Mouse (Mus musculus): ENCODE results near the gene Rsf1. TPM values are rescaled to one million over a fixed set of nuclear protein-coding genes. Genes with fewer than 3 reads are reported as not detected.

The Rsf1 gene
- total RNA-seq (2014; rRNA removed), result 19.7 and 27.8 TPM in 2 replicates
- polyA plus RNA-seq (2015; fragmentation: Nextera tagmentation; extraction: Ambion mirVana), result 13.7 and 22.1 TPM in 2 replicates

DNA sequence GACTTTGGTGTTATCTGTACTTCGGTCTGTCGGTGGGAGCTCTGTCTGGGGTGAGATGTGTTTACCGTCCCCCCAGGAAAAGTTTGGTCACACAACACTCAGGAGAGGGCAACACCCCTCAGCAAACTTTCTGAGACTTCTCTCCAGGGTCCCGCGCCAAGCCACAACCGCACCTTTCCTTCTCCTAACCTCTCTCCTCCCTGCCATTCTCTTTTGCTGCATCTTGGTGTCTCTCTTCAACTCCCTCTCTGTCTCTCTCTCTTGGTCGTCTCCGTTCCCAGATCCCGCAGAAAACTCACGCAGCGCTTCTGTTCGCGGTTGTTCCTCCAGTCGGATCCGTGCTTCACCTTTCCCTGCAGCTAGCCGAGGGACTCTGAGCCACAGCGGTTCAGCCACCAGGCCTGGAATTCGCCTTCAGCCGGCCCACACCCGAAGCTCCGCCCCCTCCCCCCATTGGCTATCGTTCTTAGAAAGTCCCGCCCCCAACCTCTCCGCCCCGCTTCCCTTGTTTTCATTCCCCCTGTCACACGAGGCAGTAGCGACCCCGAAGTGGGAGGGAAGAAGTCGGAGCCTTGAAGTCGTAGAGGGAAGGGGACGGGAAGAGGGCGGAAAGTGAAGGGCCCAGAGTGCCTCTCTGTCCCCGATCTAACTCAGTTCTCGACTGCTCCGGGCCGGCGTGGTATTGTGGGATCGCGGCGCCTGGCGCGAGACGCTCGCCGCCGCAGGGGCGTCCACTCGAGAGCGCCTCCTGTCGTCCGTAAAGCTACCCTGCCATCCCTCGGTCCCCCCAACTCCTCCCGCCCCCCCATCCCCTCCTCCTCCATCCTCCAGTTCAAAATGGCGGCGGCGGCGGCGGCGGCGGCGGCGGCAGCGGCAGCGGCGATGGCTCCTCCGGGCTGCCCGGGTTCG lies at the start of gene Rsf1, which contains the start of gene Aamdc:
Gene Rsf1 (plus strand): TSS at position 823 of the 909 bp plus-strand sequence.
Gene Aamdc (minus strand): TSS at position 431 of the 909 bp plus-strand sequence.
- WGBS, result 2% methylated on average over 53 of the region's 68 CpGs
- Histone ChIP-seq H3K9ac (peak within 1 kb of the TSS; percentile 99), H3K9me3 (ENCODE audit: low read length) (no peaks in the 10 kb centered on the region), H3K4me1 (ENCODE audit: insufficient read depth) (peaks cover 7% of the 10 kb centered on the region; the same call in 1 of the 2 replicates), H3K4me3 (ENCODE audit: low read depth, low read length) (peak within 1 kb of the TSS; percentile 99), H3K36me3 (ENCODE audit: insufficient read depth) (no peaks in the 10 kb centered on the region), H3K27ac (ENCODE audit: low read depth, low read length) (peak within 1 kb of the TSS; percentile 98), H3K4me2 (ENCODE audit: low read depth) (peak within 1 kb of the TSS; percentile 64), H3K27me3 (ENCODE audit: insufficient read depth, low read length) (no peaks in the 10 kb centered on the region)
- peak; percentile 97 for DNase-seq
- peak; percentile 81 for TF ChIP-seq CTCF (IDR thresholded peaks at IDR 0.05; ENCODE audit: low read depth)
- peak; percentile 97 for ATAC-seq

DNA sequence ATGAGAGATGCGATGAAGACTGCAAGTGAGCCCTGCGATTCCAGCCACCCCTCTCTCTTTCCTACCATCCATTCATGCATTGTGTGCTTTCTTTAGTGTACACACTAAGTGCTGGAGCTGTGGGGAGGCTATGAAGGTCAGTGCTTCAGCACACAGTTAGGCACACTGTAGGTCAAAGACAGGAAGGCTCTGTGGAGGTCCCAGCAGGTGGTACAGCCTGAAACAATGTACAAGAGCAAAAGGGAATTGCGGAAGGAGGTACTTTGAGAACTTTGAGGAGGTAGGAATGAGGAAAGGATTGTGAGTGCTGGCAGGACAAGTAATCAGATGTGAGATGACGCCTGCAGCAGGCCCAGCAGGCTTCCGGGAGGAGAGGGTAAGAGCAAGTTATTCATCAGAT lies 44.2 kb upstream of the Rsf1 start:
- Histone ChIP-seq H3K27me3 (ENCODE audit: insufficient read depth, low read length) (no peaks in the 10 kb centered on the region), H3K4me2 (ENCODE audit: low read depth) (no peak overlapping the region), H3K4me1 (ENCODE audit: insufficient read depth) (no peaks in the 10 kb centered on the region), H3K27ac (ENCODE audit: low read depth, low read length) (no peak overlapping the region), H3K9ac (no peak overlapping the region), H3K4me3 (ENCODE audit: low read depth, low read length) (no peak overlapping the region), H3K36me3 (ENCODE audit: insufficient read depth) (peaks cover 70% of the 10 kb centered on the region), H3K9me3 (ENCODE audit: low read length) (no peaks in the 10 kb centered on the region)
- DNase-seq, result no peak
- TF ChIP-seq CTCF (IDR thresholded peaks at IDR 0.05; ENCODE audit: low read depth), result no peak
- 80% methylated on average over 5 of the region's 5 CpGs for WGBS
- ATAC-seq, result no peak

DNA sequence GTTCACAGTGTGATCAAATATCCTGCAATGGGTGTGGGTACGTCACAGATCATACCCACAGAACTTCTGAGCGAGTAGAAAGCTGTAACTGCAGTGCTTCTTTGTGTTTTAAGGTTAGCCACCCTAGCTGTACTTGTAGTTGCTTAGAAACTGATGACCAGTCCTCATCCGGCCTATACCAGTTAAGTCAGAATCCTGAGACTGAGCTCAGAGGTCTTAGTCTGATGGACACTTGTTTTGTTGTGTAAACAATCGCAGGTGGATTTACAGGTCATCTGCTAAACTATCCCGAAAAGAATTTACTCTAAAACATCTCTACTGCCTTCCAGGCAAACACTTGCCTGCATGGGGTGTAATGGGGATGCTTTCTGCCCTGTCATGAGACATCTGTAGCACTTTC lies 43.1 kb upstream of the Rsf1 start:
- no peaks in the 10 kb centered on the region for H3K4me1 ChIP-seq (ENCODE audit: insufficient read depth)
- H3K27ac ChIP-seq (ENCODE audit: low read depth, low read length), result no peak overlapping the region
- 91% methylated on average over 5 of the region's 5 CpGs for WGBS
- H3K9ac ChIP-seq, result no peak overlapping the region
- no peak overlapping the region for H3K4me3 ChIP-seq (ENCODE audit: low read depth, low read length)
- H3K4me2 ChIP-seq (ENCODE audit: low read depth), result no peak overlapping the region
- no peaks in the 10 kb centered on the region for H3K9me3 ChIP-seq (ENCODE audit: low read length)
- H3K36me3 ChIP-seq (ENCODE audit: insufficient read depth), result peaks cover 70% of the 10 kb centered on the region
- DNase-seq (no peak), ATAC-seq (no peak)
- no peak for TF ChIP-seq CTCF (IDR thresholded peaks at IDR 0.05; ENCODE audit: low read depth)
- no peaks in the 10 kb centered on the region for H3K27me3 ChIP-seq (ENCODE audit: insufficient read depth, low read length)

DNA sequence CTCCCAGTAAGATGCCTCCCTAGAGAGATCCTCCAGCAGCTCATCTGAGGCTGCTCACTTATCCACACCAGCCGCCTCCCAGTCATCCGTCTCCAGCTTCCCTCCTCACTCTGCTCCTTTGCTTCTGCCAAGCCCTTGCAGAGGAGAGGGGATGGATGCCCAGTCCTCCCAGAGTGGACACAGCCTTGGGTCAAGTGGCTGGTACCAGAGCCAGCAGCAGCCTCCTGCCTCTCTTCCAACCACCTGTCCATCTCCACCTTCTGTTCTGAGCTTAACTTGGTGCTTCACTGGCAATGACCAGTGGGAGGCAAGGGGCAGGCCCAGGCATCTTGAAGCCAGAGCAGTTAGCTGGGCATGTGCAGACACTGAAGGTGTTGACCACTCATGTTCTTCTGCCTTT lies 33.2 kb upstream of the Rsf1 start:
- TF ChIP-seq CTCF (IDR thresholded peaks at IDR 0.05; ENCODE audit: low read depth), result no peak
- Histone ChIP-seq H3K4me1 (ENCODE audit: insufficient read depth) (no peaks in the 10 kb centered on the region), H3K36me3 (ENCODE audit: insufficient read depth) (peaks cover 24% of the 10 kb centered on the region), H3K27me3 (ENCODE audit: insufficient read depth, low read length) (no peaks in the 10 kb centered on the region), H3K27ac (ENCODE audit: low read depth, low read length) (no peak overlapping the region), H3K4me2 (ENCODE audit: low read depth) (no peak overlapping the region), H3K4me3 (ENCODE audit: low read depth, low read length) (no peak overlapping the region), H3K9me3 (ENCODE audit: low read length) (no peaks in the 10 kb centered on the region), H3K9ac (no peak overlapping the region)
- ATAC-seq (no peak), DNase-seq (no peak)
- 87% methylated on average over 2 of the region's 2 CpGs for WGBS

DNA sequence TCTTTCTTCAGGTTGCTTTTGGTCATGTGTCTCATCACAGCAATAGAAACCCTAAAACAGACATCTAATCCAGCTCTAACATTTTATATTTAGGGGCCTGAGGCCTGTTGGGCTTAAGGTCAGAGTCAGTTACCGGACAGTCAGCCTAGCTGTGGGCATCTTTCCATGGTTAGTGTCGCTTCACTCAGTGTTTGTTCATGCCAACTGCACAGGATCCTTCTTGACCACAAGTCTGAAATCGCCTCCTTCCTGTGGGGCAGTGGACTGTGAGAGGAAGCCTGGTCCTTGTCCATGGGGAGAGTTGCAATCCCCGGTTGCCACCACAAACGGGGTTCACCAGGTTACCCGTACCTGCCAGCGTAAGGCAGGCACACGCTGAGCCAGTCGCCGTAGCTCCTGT lies 30.4 kb upstream of the Rsf1 start:
- 96% methylated on average over 10 of the region's 10 CpGs for WGBS
- H3K4me1 ChIP-seq (ENCODE audit: insufficient read depth), result no peaks in the 10 kb centered on the region
- no peaks in the 10 kb centered on the region for H3K27me3 ChIP-seq (ENCODE audit: insufficient read depth, low read length)

DNA sequence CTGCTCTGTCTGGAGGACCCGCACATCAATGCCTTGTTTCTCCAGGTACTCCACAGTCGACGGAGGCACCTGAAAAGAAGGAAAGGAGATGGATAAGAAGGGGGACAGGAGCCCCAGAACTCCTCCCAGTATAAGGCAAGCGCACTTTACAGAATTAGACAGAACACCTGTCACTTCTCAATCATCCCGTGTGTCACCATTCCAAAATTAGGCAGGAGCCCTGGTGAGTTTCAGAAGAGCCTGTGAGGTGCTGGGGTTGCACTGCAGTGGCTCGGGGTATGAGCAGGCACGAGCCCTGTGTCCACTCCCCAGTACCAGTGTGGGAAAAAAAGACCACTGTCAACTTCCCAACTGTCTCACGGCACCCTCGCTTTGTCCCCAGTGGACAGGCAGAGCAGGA lies 29.0 kb upstream of the Rsf1 start:
- DNase-seq, result no peak
- no peaks in the 10 kb centered on the region for H3K4me1 ChIP-seq (ENCODE audit: insufficient read depth)
- WGBS, result 89% methylated on average over 9 of the region's 9 CpGs
- H3K9ac ChIP-seq, result no peak overlapping the region
- no peak for TF ChIP-seq CTCF (IDR thresholded peaks at IDR 0.05; ENCODE audit: low read depth)
- H3K4me3 ChIP-seq (ENCODE audit: low read depth, low read length), result no peak overlapping the region
- no peaks in the 10 kb centered on the region for H3K9me3 ChIP-seq (ENCODE audit: low read length)
- no peak overlapping the region for H3K27ac ChIP-seq (ENCODE audit: low read depth, low read length)
- no peak overlapping the region for H3K4me2 ChIP-seq (ENCODE audit: low read depth)
- no peaks in the 10 kb centered on the region for H3K27me3 ChIP-seq (ENCODE audit: insufficient read depth, low read length)
- peaks cover 11% of the 10 kb centered on the region for H3K36me3 ChIP-seq (ENCODE audit: insufficient read depth)
- ATAC-seq, result no peak

More for the DNA sequence above, 30.4 kb upstream of the Rsf1 start:
- Histone ChIP-seq H3K27ac (ENCODE audit: low read depth, low read length) (no peak overlapping the region), H3K4me3 (ENCODE audit: low read depth, low read length) (no peak overlapping the region), H3K4me2 (ENCODE audit: low read depth) (no peak overlapping the region), H3K36me3 (ENCODE audit: insufficient read depth) (peaks cover 11% of the 10 kb centered on the region), H3K9me3 (ENCODE audit: low read length) (no peaks in the 10 kb centered on the region), H3K9ac (no peak overlapping the region)
- no peak for ATAC-seq
- no peak for DNase-seq
- no peak for TF ChIP-seq CTCF (IDR thresholded peaks at IDR 0.05; ENCODE audit: low read depth)

DNA sequence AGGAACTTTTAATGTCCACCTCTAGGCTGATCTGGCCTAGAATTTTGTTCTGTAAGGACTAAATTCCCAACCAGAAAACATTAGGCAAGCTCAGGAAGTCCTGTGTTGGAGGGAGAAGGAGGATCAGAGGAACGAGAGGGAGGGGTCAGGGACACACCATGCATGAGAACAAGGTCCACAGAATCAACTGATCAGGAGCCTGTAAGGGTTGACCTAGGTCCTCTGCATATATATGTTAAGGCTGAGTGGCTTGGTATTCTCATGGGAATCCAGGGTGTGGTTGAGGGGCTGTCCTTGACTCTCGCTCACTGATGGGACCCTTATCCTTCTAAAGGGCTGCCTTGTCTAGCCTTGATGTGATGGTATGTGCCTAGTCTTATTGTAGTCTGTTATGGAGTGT lies 16.1 kb upstream of the Rsf1 start:
- H3K27ac ChIP-seq (ENCODE audit: low read depth, low read length), result no peak overlapping the region

More for the DNA sequence above, 16.1 kb upstream of the Rsf1 start:
- no peak for ATAC-seq
- H3K4me3 ChIP-seq (ENCODE audit: low read depth, low read length), result no peak overlapping the region
- no peaks in the 10 kb centered on the region for H3K4me1 ChIP-seq (ENCODE audit: insufficient read depth)
- H3K36me3 ChIP-seq (ENCODE audit: insufficient read depth), result 0 out of 2 replicates have a peak, but pooled peaks cover 4% of the 10 kb centered on the region
- no peaks in the 10 kb centered on the region for H3K9me3 ChIP-seq (ENCODE audit: low read length)
- WGBS, result 91% methylated on average over 2 of the region's 2 CpGs
- H3K27me3 ChIP-seq (ENCODE audit: insufficient read depth, low read length), result no peaks in the 10 kb centered on the region
- no peak overlapping the region for H3K9ac ChIP-seq
- H3K4me2 ChIP-seq (ENCODE audit: low read depth), result no peak overlapping the region
- no peak for DNase-seq
- no peak for TF ChIP-seq CTCF (IDR thresholded peaks at IDR 0.05; ENCODE audit: low read depth)

Data from forebrain, postnatal 0 days (tissue).